Mouse (Mus musculus) intestine, embryonic 14.5 days (tissue): ENCODE data around the gene Get4. TPM values are rescaled to one million over a fixed set of nuclear protein-coding genes. Genes with fewer than 3 reads are reported as not detected.

Source experiments
- ATAC-seq: fragments of 200-750 bp; cut with Nextera tagmentation; replicated peaks from 2 replicates; pipeline ENCODE4 v1.8.0; 2017; ENCODE audit warnings: low read depth, moderate number of reproducible peaks, moderate TSS enrichment, moderate library complexity; ENCODE audit not compliant: low FRiP score, low TSS enrichment
- DNase-seq: peaks from one replicate; pipeline ENCODE4 v3.0.0-alpha.2; 2018; ENCODE audit warnings: low spot score
- H3K27ac ChIP-seq: fragments of 300-500 bp; sonication (generic); 2 replicates; pipeline ENCODE4 v1.5.1; 2014; ENCODE audit warnings: low read depth, mild to moderate bottlenecking, control low read depth
- H3K27me3 ChIP-seq: fragments of 300-500 bp; sonication (generic); replicated peaks from 2 replicates; pipeline ENCODE4 v1.6.1; 2014; ENCODE audit warnings: low read length, control low read depth; ENCODE audit not compliant: control insufficient read depth, insufficient read depth
- H3K36me3 ChIP-seq: fragments of 300-500 bp; sonication (generic); 2 replicates; pipeline ENCODE4 v1.6.1; 2014; ENCODE audit warnings: low read length, control low read depth; ENCODE audit not compliant: control insufficient read depth, insufficient read depth
- H3K4me1 ChIP-seq: fragments of 300-500 bp; sonication (generic); replicated peaks from 2 replicates; pipeline ENCODE4 v1.6.1; 2014; ENCODE audit warnings: low read length, control low read depth, mixed read lengths; ENCODE audit not compliant: control insufficient read depth, insufficient read depth
- H3K4me2 ChIP-seq: fragments of 300-500 bp; sonication (generic); 2 replicates; pipeline ENCODE4 v1.6.1; 2014; ENCODE audit warnings: low read length
- H3K4me3 ChIP-seq: fragments of 300-500 bp; sonication (generic); 2 replicates; pipeline ENCODE4 v1.5.1; 2014; ENCODE audit warnings: low read depth, low read length, control low read depth, mixed read lengths
- H3K9ac ChIP-seq: fragments of 300-500 bp; sonication (generic); 2 replicates; pipeline ENCODE4 v1.6.1; 2014; ENCODE audit warnings: mild to moderate bottlenecking, low read length
- H3K9me3 ChIP-seq: fragments of 300-500 bp; sonication (generic); 2 replicates; pipeline ENCODE4 v1.6.1; 2016; ENCODE audit warnings: low read length, control low read depth; ENCODE audit not compliant: control insufficient read depth
- WGBS: fragments of 180-500 bp; shearing (Covaris S2); extraction: QIAGEN DNeasy Blood & Tissue Kit; methylation state at CpG from one replicate; pipeline ENCODE4 v1.1.7; 2014; 5-methylcytosine and 5-hydroxymethylcytosine counted together
- polyA plus RNA-seq: library from polyadenylated mRNA; unstranded; fragments of >200 nt; fragmentation: Nextera tagmentation; extraction: Ambion mirVana; gene quantifications from 2 replicates; pipeline ENCODE4 v1.2.1, GENCODE M21; 2014

The Get4 gene
- polyA plus RNA-seq, 1 experiment from 2014 or later = 152 TPM

DNA sequence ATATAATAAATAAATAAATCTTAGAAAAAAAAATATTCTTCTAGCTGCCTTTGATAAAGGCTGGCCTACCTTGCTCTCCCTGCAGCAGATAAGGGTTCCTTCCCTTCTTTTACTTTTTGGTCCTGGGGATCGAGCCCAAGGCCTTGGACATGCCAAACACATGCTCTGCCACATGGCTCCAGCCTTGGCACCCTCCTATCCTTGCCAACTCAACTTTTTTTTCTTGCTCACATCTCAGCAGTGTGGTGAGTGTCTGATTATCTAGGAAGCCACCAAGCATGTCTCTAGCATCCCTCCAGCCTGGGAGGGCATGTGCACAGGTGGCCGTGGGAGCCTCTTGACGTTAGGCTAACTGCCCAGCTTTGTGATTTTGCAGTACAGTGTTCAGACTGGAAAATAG is 23.8 kb upstream of the Get4 start:
- no peak overlapping the region for H3K4me3 ChIP-seq
- 88% methylated on average over 3 of the region's 3 CpGs for WGBS
- no peaks in the 10 kb centered on the region for H3K27me3 ChIP-seq
- no peak overlapping the region for H3K27ac ChIP-seq
- no peak overlapping the region for H3K9ac ChIP-seq
- no peaks in the 10 kb centered on the region for H3K9me3 ChIP-seq
- H3K4me2 ChIP-seq = no peak overlapping the region
- DNase-seq = no peak
- ATAC-seq = no peak
- H3K4me1 ChIP-seq = no peaks in the 10 kb centered on the region
- H3K36me3 ChIP-seq = peaks cover 97% of the 10 kb centered on the region

DNA sequence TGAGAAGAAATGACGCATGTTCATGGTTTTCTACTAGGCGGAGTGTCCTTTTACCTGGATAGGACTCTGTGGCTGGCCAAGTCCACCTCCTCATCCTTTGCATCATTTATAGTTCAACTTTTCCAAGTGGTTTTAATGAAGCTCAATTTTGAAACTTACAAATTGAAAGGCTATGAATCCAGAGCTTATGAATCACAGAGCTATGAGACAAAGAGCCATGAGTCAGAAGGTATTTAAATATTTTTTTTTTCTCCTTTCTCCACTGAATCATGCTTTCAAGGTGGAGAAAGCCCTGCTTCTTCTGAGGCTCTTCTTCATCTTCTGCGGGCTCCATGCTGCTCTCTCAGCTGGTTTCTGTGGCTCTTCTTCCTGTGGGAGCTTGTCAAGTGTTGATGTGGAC is 22.4 kb upstream of the Get4 start:
- H3K36me3 ChIP-seq = peaks cover 97% of the 10 kb centered on the region
- no peaks in the 10 kb centered on the region for H3K9me3 ChIP-seq
- H3K9ac ChIP-seq = no peak overlapping the region
- H3K27me3 ChIP-seq = no peaks in the 10 kb centered on the region
- no peak for ATAC-seq
- no peak overlapping the region for H3K4me3 ChIP-seq
- no peak for DNase-seq
- H3K27ac ChIP-seq = no peak overlapping the region
- WGBS = 92% methylated on average over 3 of the region's 3 CpGs
- no peak overlapping the region for H3K4me2 ChIP-seq
- no peaks in the 10 kb centered on the region for H3K4me1 ChIP-seq

DNA sequence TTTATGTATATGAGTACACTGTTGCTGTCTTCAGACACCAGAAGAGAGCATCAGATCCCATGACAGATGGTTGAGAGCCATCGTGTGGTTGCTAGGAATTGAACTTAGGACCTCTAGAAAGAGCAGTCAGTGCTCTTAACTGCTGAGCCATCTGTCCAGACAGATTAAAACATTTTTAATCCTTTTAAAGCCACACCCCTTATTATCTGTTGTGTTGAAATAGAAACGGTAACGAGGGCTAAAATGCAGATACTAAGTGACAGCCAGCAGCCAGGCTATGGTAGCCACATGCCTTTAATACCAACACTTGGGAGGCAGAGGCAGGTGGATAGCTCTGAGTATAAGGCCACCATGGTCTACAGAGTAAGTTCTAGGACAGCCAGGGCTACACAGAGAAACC is 20.0 kb upstream of the Get4 start:
- DNase-seq (no peak), ATAC-seq (no peak)
- Histone ChIP-seq H3K4me1 (no peaks in the 10 kb centered on the region), H3K4me2 (no peak overlapping the region), H3K9me3 (no peaks in the 10 kb centered on the region), H3K4me3 (no peak overlapping the region), H3K9ac (no peak overlapping the region), H3K27me3 (no peaks in the 10 kb centered on the region), H3K27ac (no peak overlapping the region), H3K36me3 (peaks cover 95% of the 10 kb centered on the region)
- WGBS = 89% methylated on average over 3 of the region's 3 CpGs

DNA sequence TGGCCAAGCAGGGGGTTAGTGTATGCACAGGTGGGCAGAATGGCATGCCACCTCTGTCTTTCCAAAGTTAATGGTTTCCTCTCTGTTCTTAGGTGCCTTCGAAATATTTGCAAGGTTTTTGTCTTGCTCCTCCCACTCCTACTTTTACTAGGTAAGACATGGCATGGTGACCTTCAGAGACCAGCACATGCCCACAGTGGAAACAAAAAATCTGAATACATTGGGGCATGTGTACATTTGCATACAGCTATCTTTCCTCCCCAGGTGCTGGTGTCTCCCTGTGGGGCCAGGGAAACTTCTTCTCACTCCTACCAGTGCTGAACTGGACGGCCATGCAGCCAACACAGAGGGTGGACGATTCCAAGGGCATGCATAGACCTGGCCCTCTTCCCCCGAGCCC is 17.7 kb upstream of the Get4 start:
- DNase-seq = no peak
- H3K9me3 ChIP-seq = no peaks in the 10 kb centered on the region
- WGBS = 88% methylated on average over 4 of the region's 4 CpGs
- no peak overlapping the region for H3K9ac ChIP-seq
- H3K36me3 ChIP-seq = peaks cover 97% of the 10 kb centered on the region
- no peak overlapping the region for H3K4me2 ChIP-seq
- no peak overlapping the region for H3K4me3 ChIP-seq
- no peaks in the 10 kb centered on the region for H3K4me1 ChIP-seq
- H3K27me3 ChIP-seq = no peaks in the 10 kb centered on the region
- no peak overlapping the region for H3K27ac ChIP-seq
- no peak for ATAC-seq

DNA sequence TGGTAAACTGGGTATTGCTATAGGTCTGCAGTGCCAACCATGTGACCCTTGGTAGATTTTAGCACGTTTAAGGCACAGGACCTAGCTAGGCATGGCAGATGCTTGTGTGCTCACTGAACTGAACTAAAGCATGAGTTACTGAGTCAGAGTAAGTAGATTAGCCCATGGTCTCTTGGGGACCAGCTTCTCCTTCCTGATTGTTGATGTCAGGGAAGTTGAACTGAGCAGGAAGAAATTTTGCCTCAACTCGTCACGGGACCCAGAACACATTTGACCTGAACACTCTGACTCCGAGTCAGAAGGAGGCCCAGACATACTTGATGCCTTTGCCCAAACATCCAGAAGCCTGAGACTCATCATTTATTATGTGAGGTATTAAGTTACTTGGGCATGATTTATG is 14.7 kb upstream of the Get4 start:
- Histone ChIP-seq H3K9ac (no peak overlapping the region), H3K4me2 (no peak overlapping the region), H3K27ac (no peak overlapping the region), H3K36me3 (peaks cover 96% of the 10 kb centered on the region), H3K9me3 (no peaks in the 10 kb centered on the region), H3K4me3 (no peak overlapping the region), H3K27me3 (no peaks in the 10 kb centered on the region), H3K4me1 (no peaks in the 10 kb centered on the region)
- DNase-seq = no peak
- no peak for ATAC-seq
- WGBS = 65% methylated on average over 4 of the region's 4 CpGs

DNA sequence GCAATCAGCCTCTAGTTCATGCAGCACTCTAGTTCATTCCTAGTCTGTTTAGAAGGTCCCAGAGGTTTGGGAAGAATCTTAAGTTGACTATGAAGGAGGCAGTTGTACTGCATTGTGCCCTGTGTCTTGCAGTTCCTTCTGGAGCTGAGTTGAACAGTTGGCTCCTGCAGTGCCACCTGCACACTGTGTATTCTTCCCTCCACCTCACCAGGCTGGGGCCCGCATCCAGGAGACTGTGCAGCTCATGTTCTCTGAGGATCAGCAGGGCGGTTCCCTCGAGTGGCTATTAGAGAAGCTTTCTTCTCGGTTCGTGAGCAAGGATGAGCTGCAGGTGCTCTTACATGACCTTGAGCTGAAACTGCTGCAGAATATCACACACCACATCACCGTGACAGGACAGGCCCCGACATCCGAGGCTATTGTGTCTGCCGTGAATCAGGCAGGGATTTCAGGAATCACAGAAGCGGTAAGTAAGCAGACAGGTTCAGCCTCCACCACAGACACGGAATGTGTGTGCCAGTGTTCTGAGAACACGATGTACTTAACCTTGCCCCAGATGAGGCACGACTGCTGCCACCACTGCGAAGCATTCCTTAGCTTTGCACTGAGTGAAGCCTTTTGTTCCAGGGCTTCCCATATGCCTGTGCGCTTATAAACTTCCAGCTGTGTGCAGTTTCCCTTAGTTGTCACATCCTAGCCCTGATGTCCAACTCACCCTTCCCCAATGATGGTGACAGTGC is 10.9 kb upstream of the Get4 start:
- no peak overlapping the region for H3K4me3 ChIP-seq
- H3K9me3 ChIP-seq = no peaks in the 10 kb centered on the region
- peaks cover 97% of the 10 kb centered on the region for H3K36me3 ChIP-seq
- DNase-seq = no peak
- H3K4me1 ChIP-seq = no peaks in the 10 kb centered on the region
- no peaks in the 10 kb centered on the region for H3K27me3 ChIP-seq
- H3K27ac ChIP-seq = no peak overlapping the region
- ATAC-seq = no peak
- 88% methylated on average over 15 of the region's 15 CpGs for WGBS
- no peak overlapping the region for H3K4me2 ChIP-seq
- no peak overlapping the region for H3K9ac ChIP-seq

DNA sequence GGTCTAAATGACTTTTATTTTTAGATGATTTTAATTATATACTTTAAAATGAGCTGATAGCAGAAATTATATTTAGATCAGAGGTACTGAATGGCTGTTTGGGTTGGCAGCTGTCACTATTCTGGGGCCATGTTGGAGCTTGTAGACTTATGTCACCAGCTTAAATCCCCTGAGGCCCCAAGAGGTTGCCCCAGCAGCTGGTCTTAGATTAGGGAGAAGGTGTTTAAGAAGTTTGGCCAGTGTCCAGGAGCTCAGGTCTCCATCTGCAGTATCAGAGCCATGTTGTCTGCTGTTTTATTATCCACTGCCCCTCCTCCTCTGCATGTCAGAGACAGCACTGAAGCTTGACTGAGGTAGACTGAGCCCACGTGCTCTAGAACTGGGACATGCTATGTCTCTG is 8.7 kb upstream of the Get4 start:
- Histone ChIP-seq H3K9ac (no peak overlapping the region), H3K27ac (no peak overlapping the region), H3K4me1 (no peaks in the 10 kb centered on the region), H3K27me3 (no peaks in the 10 kb centered on the region), H3K4me3 (no peak overlapping the region), H3K9me3 (no peaks in the 10 kb centered on the region), H3K36me3 (peaks cover 98% of the 10 kb centered on the region), H3K4me2 (no peak overlapping the region)
- ATAC-seq (no peak), DNase-seq (no peak)
- 76% methylated on average over 1 of the region's 1 CpGs for WGBS

DNA sequence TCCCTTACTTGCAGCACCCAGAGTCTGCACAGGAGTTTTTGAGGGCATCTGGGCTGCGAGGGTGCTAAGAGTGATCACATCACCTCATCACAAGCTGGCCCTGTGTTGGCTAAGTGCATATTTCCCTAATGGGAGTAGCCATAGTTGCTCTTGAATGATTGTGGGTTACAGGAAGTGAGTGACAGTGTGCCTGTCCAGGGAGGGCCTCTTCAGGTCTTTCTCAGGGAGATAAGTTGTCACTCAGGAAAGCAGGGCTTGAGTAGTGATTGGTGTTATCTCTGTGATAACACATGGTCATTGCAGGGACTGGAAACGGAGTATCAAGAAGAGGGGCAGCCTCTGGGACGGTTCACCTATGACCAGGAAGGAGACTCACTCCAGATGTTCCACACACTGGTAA is 4.4 kb upstream of the Get4 start:
- no peak overlapping the region for H3K27ac ChIP-seq
- no peaks in the 10 kb centered on the region for H3K27me3 ChIP-seq
- 0 out of 2 replicates have a peak, but pooled peaks cover 3% of the 10 kb centered on the region for H3K4me1 ChIP-seq
- H3K9me3 ChIP-seq = no peaks in the 10 kb centered on the region
- no peak overlapping the region for H3K9ac ChIP-seq
- H3K36me3 ChIP-seq = peaks cover 75% of the 10 kb centered on the region
- DNase-seq = no peak
- WGBS = 86% methylated on average over 3 of the region's 3 CpGs
- no peak overlapping the region for H3K4me2 ChIP-seq
- ATAC-seq = no peak
- H3K4me3 ChIP-seq = no peak overlapping the region

DNA sequence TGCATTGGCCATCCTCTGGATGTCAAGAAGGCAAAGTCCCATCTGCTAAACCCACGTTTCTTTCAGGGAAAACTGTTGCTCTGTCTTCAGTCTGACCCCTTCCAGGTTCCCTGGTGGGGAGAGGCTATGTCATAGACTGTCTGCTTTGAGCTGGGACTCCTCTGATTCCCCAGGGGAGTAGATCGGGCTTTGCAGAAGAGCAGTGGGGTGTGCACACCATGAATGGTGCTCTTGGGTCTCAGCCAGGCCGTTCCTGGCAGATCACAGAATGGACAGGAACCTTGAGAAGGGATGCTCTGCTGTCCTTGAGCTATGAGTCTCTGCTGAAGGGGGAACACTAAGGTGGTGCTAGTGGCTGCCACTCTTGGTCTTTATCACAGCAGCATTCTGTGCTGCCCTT is 3.3 kb upstream of the Get4 start:
- peaks cover 10% of the 10 kb centered on the region for H3K4me1 ChIP-seq
- ATAC-seq = no peak
- no peaks in the 10 kb centered on the region for H3K27me3 ChIP-seq
- peaks cover 65% of the 10 kb centered on the region for H3K36me3 ChIP-seq
- 75% methylated on average over 3 of the region's 3 CpGs for WGBS
- H3K27ac ChIP-seq = no peak overlapping the region
- DNase-seq = no peak
- no peaks in the 10 kb centered on the region for H3K9me3 ChIP-seq
- H3K4me3 ChIP-seq = no peak overlapping the region
- no peak overlapping the region for H3K4me2 ChIP-seq
- no peak overlapping the region for H3K9ac ChIP-seq
